In genomic region chr9:22306726-22307125, GRCm38 (mm10) we compare ENCODE assay signal across 9 mouse cellular contexts. TPM values are rescaled to one million over a fixed set of nuclear protein-coding genes. Genes with fewer than 3 reads are reported as not detected.
A peak's percentile ranks its signal among the peaks of the same experiment; 100 is the strongest.
DNase-seq lines count a peak whose midpoint lies in the region; ATAC-seq lines count a peak whose summit lies in the region.
"Had no signal": no experiment of that assay in that cellular context is flagged by ENCODE, and none has a peak within 500 bp of the region (broad histone marks: within the 10 kb centered on the region; RNA-seq: fewer than 3 reads in every experiment).

No protein-coding gene starts in this region.

- peak overlapping the region; percentile 79 for H3K4me3 ChIP-seq in intestine, embryonic 15.5 days (replicated peaks)

- H3K4me1 ChIP-seq in intestine, embryonic 15.5 days (replicated peaks), result peaks cover 9% of the 10 kb centered on the region; the same call in 1 of the 2 replicates

- WGBS in intestine, embryonic 15.5 days, result 13% methylated on average over 6 of the region's 6 CpGs

- peak overlapping the region; percentile 85 for H3K9ac ChIP-seq in intestine, embryonic 15.5 days

- H3K36me3 ChIP-seq in intestine, embryonic 15.5 days, result peaks cover 16% of the 10 kb centered on the region

- peak overlapping the region; percentile 86 for H3K4me2 ChIP-seq in intestine, embryonic 15.5 days (replicated peaks)

- H3K9me3 ChIP-seq in intestine, embryonic 15.5 days, result no peaks in the 10 kb centered on the region

- ATAC-seq in intestine, embryonic 15.5 days, result no peak

- H3K27me3 ChIP-seq in intestine, embryonic 15.5 days (replicated peaks), result no peaks in the 10 kb centered on the region
- H3K27me3 ChIP-seq: Patski had no signal

- peak; percentile 72 for DNase-seq in heart, adult 11 months
- DNase-seq in heart, adult 9 months (ENCODE audit: low spot score in 2 of 2), result no peak
- DNase-seq in 3T3-L1 (ENCODE audit: low read depth, low spot score), result peak; percentile 22
- peak; percentile 45 for DNase-seq in embryo, embryonic 11 days
- DNase-seq in naive thymus-derived CD4-positive, alpha-beta T cell, adult 2 months (ENCODE audit: low read depth), result peak; percentile 46
- no peak for DNase-seq in adrenal gland, postnatal 25 days
- no peak for DNase-seq in right cerebral cortex, postnatal 10 days (ENCODE audit: low spot score in 2 of 2)

- no peak overlapping the region for H3K27ac ChIP-seq in intestine, embryonic 15.5 days

RNA-seq across cellular contexts. Expression of gene Zfp810, which starts 0.7 kb away (rescaled TPM):
- polyA plus RNA-seq in intestine, embryonic 15.5 days (2015; fragmentation: Nextera tagmentation; extraction: Ambion mirVana), result 12.4 and 13.3 TPM in 2 replicates
- 7.9 and 11.0 TPM in 2 replicates for total RNA-seq in adrenal gland, postnatal 25 days (2021)

RNA-seq across cellular contexts. Expression of gene Zfp599, which starts 47.0 kb away (rescaled TPM):
- 4.2 and 4.3 TPM in 2 replicates for polyA plus RNA-seq in intestine, embryonic 15.5 days (2015; fragmentation: Nextera tagmentation; extraction: Ambion mirVana)
- total RNA-seq in adrenal gland, postnatal 25 days (2021), result 0.82 and 1.1 TPM in 2 replicates

Comparison
In these comparisons a context has a peak if more than half of its experiments do, and no peak if none do; other contexts are left out.
1. DNase-seq: peak in heart, adult 11 months (single experiment), 3T3-L1 (single experiment), embryo, embryonic 11 days (single experiment) and naive thymus-derived CD4-positive, alpha-beta T cell, adult 2 months (single experiment); none in heart, adult 9 months (0 of 2), adrenal gland, postnatal 25 days (single experiment) and right cerebral cortex, postnatal 10 days (0 of 2).